Mouse (Mus musculus): Measurements from ENCODE around the gene Defb23. TPM values are rescaled to one million over a fixed set of nuclear protein-coding genes. Genes with fewer than 3 reads are reported as not detected.

The Defb23 gene
- polyA plus RNA-seq (2012; rRNA removed): not detected in 2 replicates

GRCm38 (mm10) chr2:152464570-152465150 is at the start of gene Defb23:
Gene Defb23 (minus strand): TSS chr2:152464620.

GRCm38 (mm10) chr2:152511592-152511991 is 47.2 kb upstream of the Defb23 start, which contains the start of gene Defb26:
Gene Defb26 (minus strand): TSS chr2:152511692.

GRCm38 (mm10) chr2:152490038-152490437 is 25.6 kb upstream of the Defb23 start, which contains the start of gene Defb22:
Gene Defb22 (minus strand): TSS chr2:152490138.

GRCm38 (mm10) chr2:152476763-152477162 is 12.3 kb upstream of the Defb23 start, which contains the start of gene Defb20:
Gene Defb20 (plus strand): TSS chr2:152477063.

GRCm38 (mm10) chr2:152415287-152415686 is 49.1 kb downstream of the Defb23 start, which contains the start of gene 6820408C15Rik:
Gene 6820408C15Rik (plus strand): TSS chr2:152415587.

GRCm38 (mm10) chr2:152414591-152415165 is 49.7 kb downstream of the Defb23 start, which contains the start of gene Zcchc3:
Gene Zcchc3 (minus strand): TSS chr2:152415027.

Other genes starting within 250 kb of the Defb23 start
- gene Csnk2a1, start 237.8 kb downstream of the Defb23 start, polyA plus RNA-seq (2012; rRNA removed): 83.6 and 94.8 TPM in 2 replicates
- gene Tbc1d20, start 170.8 kb downstream of the Defb23 start, polyA plus RNA-seq (2012; rRNA removed): 43.8 and 46.3 TPM in 2 replicates
- 255 and 263 TPM in 2 replicates for gene Rbck1, start 132.0 kb downstream of the Defb23 start, polyA plus RNA-seq (2012; rRNA removed)
- gene Trib3, start 120.6 kb downstream of the Defb23 start, polyA plus RNA-seq (2012; rRNA removed): 0.37 and 0.63 TPM in 2 replicates
- 21.5 and 24.8 TPM in 2 replicates for gene Nrsn2, start 88.0 kb downstream of the Defb23 start, polyA plus RNA-seq (2012; rRNA removed)
- gene Sox12, start 66.6 kb downstream of the Defb23 start, polyA plus RNA-seq (2012; rRNA removed): 84.0 and 84.5 TPM in 2 replicates
- gene Zcchc3, start 49.6 kb downstream of the Defb23 start, polyA plus RNA-seq (2012; rRNA removed): 20.1 and 21.6 TPM in 2 replicates
- gene 6820408C15Rik, start 49.0 kb downstream of the Defb23 start, polyA plus RNA-seq (2012; rRNA removed): 2.2 and 2.6 TPM in 2 replicates
- 0.09 TPM in 1 of 2 replicates, not detected in the other for gene Defb20, start 12.4 kb upstream of the Defb23 start, polyA plus RNA-seq (2012; rRNA removed)
- not detected in 2 replicates for gene Defb22, start 25.5 kb upstream of the Defb23 start, polyA plus RNA-seq (2012; rRNA removed)
- gene Defb26, start 47.1 kb upstream of the Defb23 start, polyA plus RNA-seq (2012; rRNA removed): not detected in 2 replicates
- gene Defb28, start 53.6 kb upstream of the Defb23 start, polyA plus RNA-seq (2012; rRNA removed): not detected in 2 replicates
- gene Defb29, start 75.5 kb upstream of the Defb23 start, polyA plus RNA-seq (2012; rRNA removed): not detected in 2 replicates
- not detected in 2 replicates for gene Gm17416, start 104.7 kb upstream of the Defb23 start, polyA plus RNA-seq (2012; rRNA removed)
- gene Defb21, start 108.1 kb upstream of the Defb23 start, polyA plus RNA-seq (2012; rRNA removed): not detected in 2 replicates
- not detected in 2 replicates for gene Defb19, start 115.7 kb upstream of the Defb23 start, polyA plus RNA-seq (2012; rRNA removed)
- gene Defb45, start 134.8 kb upstream of the Defb23 start, polyA plus RNA-seq (2012; rRNA removed): not detected in 2 replicates
- gene Defb36, start 139.7 kb upstream of the Defb23 start, polyA plus RNA-seq (2012; rRNA removed): not detected in 2 replicates
- not detected in 2 replicates for gene Defb25, start 158.4 kb upstream of the Defb23 start, polyA plus RNA-seq (2012; rRNA removed)
- 0.41 and 0.84 TPM in 2 replicates for gene Rem1, start 162.3 kb upstream of the Defb23 start, polyA plus RNA-seq (2012; rRNA removed)
- 172 and 175 TPM in 2 replicates for gene H13, start 204.8 kb upstream of the Defb23 start, polyA plus RNA-seq (2012; rRNA removed)
- 25.2 and 27.7 TPM in 2 replicates for gene Mcts2, start 222.4 kb upstream of the Defb23 start, polyA plus RNA-seq (2012; rRNA removed)

All from central nervous system, embryonic 14 days (tissue).